Mouse (Mus musculus): ENCODE results near the gene Slc17a4.

Gene Slc17a4

DNA sequence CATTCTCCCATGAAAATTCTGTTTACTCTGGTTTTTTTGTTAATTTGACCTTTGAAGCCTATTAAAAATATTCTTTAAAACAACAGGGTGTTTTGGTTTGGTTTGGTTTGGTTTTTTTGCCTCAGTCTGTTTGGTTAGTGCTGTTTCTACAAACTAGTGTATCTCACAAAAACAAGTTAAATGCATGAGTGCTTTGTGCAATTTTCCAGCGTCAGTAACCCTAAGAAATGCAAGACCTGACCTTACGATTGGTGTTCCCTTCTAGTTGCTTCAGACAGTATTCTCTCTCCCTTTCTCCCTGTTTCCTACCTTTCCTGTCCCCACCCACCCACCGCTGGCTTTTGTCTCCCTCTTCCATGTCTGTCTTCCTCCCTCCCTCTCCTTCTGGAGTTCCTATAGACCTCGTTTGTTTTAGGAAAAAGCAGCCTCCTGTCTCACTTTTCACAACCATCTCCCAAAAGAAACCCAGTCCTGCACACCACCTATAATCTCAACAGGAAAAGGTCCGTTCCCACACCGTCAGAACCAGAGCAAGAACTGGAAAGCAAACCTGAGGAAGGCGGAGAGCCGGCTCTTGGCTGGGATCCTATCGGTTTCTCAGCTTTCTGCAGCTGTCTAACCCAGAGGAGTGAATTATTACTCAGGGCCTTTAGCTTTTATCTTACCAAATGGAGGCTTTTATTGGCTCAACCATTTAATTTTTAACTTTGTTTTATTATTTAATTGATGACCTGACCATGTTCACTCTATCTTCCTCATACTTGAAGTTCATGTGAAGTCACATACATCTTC, at the start of gene Slc17a4:
Gene Slc17a4 (minus strand): TSS at position 634 of the 792 bp plus-strand sequence.
- ATAC-seq (ENCODE audit: low TSS enrichment): no peak

DNA sequence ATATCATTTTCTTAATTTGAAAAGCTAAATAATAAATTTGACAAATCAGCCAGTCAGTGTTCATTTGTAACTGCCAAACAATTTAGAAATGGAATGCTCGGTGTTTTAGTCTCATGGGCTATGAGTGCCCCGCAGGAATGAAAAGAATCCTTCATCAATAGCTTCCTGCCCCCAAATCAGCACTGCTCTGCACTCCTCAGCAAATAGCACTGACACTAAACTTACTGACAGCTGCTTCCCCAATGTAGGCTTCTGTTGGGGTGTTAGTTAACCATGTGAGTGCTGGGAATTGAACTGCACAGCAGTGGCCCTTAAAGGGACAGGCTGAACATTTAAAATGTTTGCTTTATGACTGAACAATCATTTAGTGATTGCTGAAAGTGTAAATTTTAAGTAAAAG, 45.0 kb upstream of the Slc17a4 start:
- ATAC-seq (ENCODE audit: low TSS enrichment): no peak

DNA sequence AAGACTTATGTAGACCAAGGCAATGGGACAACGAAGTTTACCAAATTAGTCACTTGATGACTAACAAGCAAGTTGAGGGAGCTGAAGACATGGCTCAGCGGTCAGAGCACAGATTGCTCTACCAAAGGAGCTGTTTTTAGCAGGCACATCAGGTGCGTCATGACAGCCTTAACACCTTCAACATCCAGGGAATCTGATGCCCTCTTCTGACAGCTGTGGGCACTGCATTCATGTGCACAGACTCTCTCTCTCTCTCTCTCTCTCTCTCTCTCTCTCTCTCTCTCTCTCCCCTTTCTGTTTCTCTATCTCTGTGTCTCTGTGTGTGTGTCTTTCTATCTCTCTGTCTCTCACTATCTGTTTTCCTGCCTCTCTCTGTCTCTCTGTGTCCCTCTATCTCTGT, 36.1 kb upstream of the Slc17a4 start:
- ATAC-seq (ENCODE audit: low TSS enrichment): 0 out of 2 replicates have a peak, but pooled peaks have one; percentile 34

- peak; percentile 79 for ATAC-seq (ENCODE audit: low TSS enrichment)
These were observed 34.9 kb upstream of the Slc17a4 start for GRCm38 (mm10) chr13:23949484-23950246.

GRCm38 (mm10) chr13:23946254-23946653, 31.4 kb upstream of the Slc17a4 start:
- no peak for ATAC-seq (ENCODE audit: low TSS enrichment)

DNA sequence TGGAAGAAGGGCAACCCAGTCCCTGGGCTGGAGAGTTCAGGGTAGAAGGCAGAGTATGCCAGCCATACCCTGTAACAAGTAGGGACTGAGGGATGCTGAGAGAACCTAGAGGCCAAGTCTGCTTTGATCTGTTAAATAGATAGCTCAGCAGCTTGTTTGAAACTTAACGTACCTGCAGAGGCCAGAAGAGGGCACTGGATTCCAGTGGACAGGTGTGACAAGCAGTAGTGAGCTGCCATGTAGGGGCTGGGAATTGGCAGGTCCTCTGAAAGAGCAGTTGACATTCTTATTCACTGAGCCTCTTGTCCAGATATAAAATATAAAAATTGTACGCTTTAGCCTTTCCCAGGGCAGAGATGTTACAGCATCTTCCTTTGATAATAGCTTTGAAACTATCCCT, 28.1 kb upstream of the Slc17a4 start:
- ATAC-seq (ENCODE audit: low TSS enrichment): no peak

GRCm38 (mm10) chr13:23940291-23940690, 25.5 kb upstream of the Slc17a4 start:
- ATAC-seq (ENCODE audit: low TSS enrichment): no peak

DNA sequence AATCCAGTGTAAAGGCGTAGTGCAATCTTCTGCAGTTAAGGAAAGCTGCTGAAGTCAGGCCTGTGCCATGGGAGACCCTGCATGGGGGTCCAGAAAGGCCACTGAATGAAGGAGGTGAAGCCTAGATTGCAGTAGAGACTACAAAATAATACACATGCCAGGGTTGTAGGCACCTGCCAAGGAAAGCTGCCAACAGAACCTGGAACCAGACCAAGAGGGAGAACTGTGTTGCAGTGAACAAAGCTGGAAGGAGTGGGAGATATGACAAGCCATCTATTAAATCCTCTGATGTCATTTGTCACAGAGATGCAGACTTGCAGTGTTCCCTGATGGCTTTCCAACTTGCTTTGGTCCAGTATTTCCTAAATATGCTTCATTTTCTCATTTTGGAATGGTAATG, 23.9 kb upstream of the Slc17a4 start:
- no peak for ATAC-seq (ENCODE audit: low TSS enrichment)

DNA sequence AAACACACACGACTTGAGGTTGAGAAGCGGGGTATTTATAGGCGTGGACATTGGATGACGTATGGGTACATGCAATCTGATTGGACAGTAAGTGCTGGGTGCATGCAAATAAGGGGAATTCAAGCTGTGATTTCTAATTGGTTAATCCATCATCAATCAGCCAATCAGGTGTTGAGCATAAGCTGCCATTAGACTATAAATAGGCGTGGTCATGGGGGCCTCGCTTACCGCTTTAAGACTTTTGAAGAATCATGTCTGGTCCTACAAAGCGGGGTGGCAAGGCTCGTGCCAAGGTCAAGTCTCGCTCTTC, 19.4 kb upstream of the Slc17a4 start, which contains the start of gene Hist1h2aa:
Gene Hist1h2aa (plus strand): TSS at position 252 of the 310 bp plus-strand sequence.
- no peak for ATAC-seq (ENCODE audit: low TSS enrichment)

GRCm38 (mm10) chr13:23933421-23934210, 18.8 kb upstream of the Slc17a4 start, which contains the start of gene Hist1h2ba:
Hist1h2ba (minus strand) TSS chr13:23934156.
- ATAC-seq (ENCODE audit: low TSS enrichment): no peak

- ATAC-seq (ENCODE audit: low TSS enrichment): no peak
These were observed 16.1 kb upstream of the Slc17a4 start for GRCm38 (mm10) chr13:23930904-23931303.

DNA sequence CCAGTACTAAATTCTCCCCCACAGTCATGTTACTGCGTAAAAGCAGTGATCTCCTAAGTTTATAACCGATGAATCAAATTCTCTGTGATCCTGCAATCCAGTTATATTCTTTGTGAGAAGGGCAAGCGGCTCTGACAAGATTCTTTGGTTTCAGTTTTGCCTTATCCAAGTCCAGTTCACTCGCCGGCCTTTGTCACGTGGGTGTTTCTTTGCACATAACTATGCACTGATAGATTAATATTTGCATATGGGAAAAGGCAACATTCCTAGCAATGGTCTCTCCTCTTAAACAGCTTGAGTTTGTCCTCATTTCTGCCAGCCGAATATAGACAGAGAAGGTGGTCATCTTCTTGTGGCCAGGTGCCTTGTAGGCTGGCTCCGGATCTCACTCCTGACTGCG, 15.7 kb upstream of the Slc17a4 start:
- ATAC-seq (ENCODE audit: low TSS enrichment): no peak

- ATAC-seq (ENCODE audit: low TSS enrichment): no peak
These were observed 13.8 kb upstream of the Slc17a4 start for GRCm38 (mm10) chr13:23928637-23929036.

GRCm38 (mm10) chr13:23925792-23926191, 11.0 kb upstream of the Slc17a4 start:
- ATAC-seq (ENCODE audit: low TSS enrichment): no peak

DNA sequence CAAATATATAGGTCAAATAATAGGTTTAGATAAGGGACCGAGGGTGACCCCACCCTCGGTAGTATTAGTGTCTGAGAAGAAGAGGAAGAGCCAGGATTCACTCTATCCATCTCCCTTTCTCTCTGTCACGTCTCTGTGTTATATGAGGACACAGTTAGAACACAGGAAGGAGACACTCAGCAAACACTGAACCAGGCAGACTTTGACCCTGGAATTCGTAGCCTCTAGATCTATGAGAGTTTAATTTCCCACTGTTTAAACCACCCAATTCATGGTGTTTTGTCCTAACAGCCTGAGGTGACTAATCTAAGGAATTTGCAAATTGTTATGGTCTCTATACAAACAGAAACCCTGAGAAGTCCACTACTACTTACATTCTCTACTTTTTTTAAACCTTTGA, 2.9 kb upstream of the Slc17a4 start:
- no peak for ATAC-seq (ENCODE audit: low TSS enrichment)

DNA sequence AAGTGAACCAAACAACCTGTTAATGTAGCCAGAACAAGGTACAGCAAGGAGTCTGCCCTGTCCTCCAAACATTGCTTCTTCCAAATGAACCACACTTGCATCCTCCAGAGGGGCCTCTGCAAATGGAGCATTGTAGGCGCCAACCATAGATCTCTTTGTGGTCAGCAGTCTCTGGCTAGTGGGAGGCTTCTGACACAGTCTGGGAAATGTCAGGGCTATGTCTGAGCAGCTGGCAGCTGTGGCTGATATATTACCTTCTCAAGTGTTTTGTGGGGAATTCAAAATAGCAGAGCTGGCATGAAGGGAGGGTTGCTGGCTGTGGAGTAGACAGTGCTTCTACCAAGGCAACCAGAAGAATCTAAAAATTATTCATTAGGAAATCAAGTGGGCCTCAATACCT, 1.3 kb upstream of the Slc17a4 start:
- no peak for ATAC-seq (ENCODE audit: low TSS enrichment)

DNA sequence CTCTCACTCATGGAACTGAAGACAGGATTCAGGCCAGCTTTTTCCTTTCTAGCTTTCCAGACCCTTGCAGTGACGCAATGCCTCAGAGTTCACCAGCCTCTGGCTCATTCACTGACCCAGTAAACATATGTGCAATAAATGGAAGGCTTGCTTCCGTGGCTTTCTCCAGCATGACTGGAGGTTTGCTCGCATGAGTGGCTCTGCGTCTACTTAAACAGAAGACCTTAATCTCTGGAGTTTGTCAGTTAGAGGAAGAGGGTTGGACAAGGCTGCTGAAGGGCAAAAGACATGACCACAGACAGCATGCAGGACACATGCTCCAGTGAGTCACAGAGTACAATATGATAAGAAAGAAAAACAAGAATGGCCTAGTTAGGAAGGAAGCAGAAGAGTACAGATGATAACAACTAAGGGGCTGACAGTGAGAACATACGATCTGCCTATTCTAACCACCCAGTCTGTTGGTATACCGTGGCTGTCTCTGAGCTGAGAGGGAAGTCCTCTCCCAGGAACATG, 960 bp downstream of the Slc17a4 start:
- no peak for ATAC-seq (ENCODE audit: low TSS enrichment)

GRCm38 (mm10) chr13:23911335-23911734, 3.5 kb downstream of the Slc17a4 start:
- no peak for ATAC-seq (ENCODE audit: low TSS enrichment)

- no peak for ATAC-seq (ENCODE audit: low TSS enrichment)
These were observed 4.7 kb downstream of the Slc17a4 start for GRCm38 (mm10) chr13:23910121-23910520.

DNA sequence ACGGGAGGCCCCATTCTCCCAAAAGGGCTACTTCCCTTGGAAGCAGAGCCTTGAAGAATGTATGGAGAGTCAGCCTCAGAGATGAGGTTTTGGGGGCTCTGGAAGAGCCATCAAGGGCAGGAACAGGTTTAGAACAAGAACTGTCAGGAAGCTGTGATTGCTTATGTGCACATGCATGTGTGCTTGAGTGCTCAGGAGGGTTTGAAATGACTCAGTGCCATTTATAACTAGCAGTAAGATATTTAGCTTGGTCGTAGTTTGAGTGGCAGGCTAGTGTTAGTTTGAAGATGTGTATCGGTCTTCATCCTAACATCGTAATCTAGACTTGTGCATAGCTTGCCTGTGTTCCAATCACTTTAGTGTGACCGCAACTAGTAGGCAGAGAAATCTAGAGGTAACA, 7.9 kb downstream of the Slc17a4 start:
- ATAC-seq (ENCODE audit: low TSS enrichment): no peak

GRCm38 (mm10) chr13:23898242-23898641, 16.6 kb downstream of the Slc17a4 start:
- no peak for ATAC-seq (ENCODE audit: low TSS enrichment)

- ATAC-seq (ENCODE audit: low TSS enrichment): no peak
These were observed 21.6 kb downstream of the Slc17a4 start for GRCm38 (mm10) chr13:23893269-23893593.

Data from frontal cortex, adult (tissue).